Mouse (Mus musculus) MEL (cell line): ENCODE results near the gene Gm20388. TPM values are rescaled to one million over a fixed set of nuclear protein-coding genes. Genes with fewer than 3 reads are reported as not detected.

Experiments used
- DNase-seq: peaks from one replicate; pipeline ENCODE4 v3.0.0; 2011; ENCODE audit warnings: low read depth, low spot score
- H3K27ac ChIP-seq: 2 replicates; pipeline ENCODE4 v1.5.1; 2012; ENCODE audit warnings: low read depth, mild to moderate bottlenecking, control low read depth, low read length, moderate library complexity; ENCODE audit not compliant: control insufficient read depth
- H3K27me3 ChIP-seq, 2 experiments: fragments of 150-350 bp in 1 of 2; sonication (generic) in 1 of 2; 2 replicates each; pipeline ENCODE4 v1.6.1; 2012; ENCODE audit warnings: low read length in 2 of 2, mild to moderate bottlenecking in 2 of 2, improper control_type of control experiment in 1 of 2, moderate library complexity in 1 of 2; ENCODE audit not compliant: insufficient read depth in 2 of 2, control insufficient read depth in 1 of 2
- H3K36me3 ChIP-seq, 2 experiments: 2 replicates each; pipeline ENCODE4 v1.6.1; 2012 to 2014; ENCODE audit warnings: low read length in 2 of 2, improper control_type of control experiment in 1 of 2, inconsistent platforms in 1 of 2, mild to moderate bottlenecking in 1 of 2; ENCODE audit not compliant: insufficient read depth in 2 of 2, control insufficient read depth in 1 of 2
- H3K4me1 ChIP-seq, 2 experiments: fragments of 150-350 bp in 1 of 2; sonication (generic) in 1 of 2; 2 replicates each; pipeline ENCODE4 v1.6.1; 2012; ENCODE audit warnings: low read length in 2 of 2, improper control_type of control experiment in 1 of 2, mild to moderate bottlenecking in 1 of 2; ENCODE audit not compliant: insufficient read depth in 2 of 2, control insufficient read depth in 1 of 2
- H3K4me3 ChIP-seq, 2 experiments: fragments of 150-350 bp in 1 of 2; sonication (generic) in 1 of 2; 2 replicates each; pipeline ENCODE4 v1.5.1; 2012; ENCODE audit warnings: low read depth in 2 of 2, low read length in 2 of 2, mild to moderate bottlenecking in 2 of 2, moderate library complexity in 2 of 2, control low read depth in 1 of 2, improper control_type of control experiment in 1 of 2; ENCODE audit not compliant: control insufficient read depth in 1 of 2, insufficient read depth in 1 of 2
- H3K79me2 ChIP-seq: 2 replicates; pipeline ENCODE4 v1.6.1; 2012; ENCODE audit warnings: mild to moderate bottlenecking, low read length, moderate library complexity; ENCODE audit not compliant: control insufficient read depth, poor library complexity, insufficient read depth
- H3K9ac ChIP-seq: 2 replicates; pipeline ENCODE4 v1.6.1; 2012; ENCODE audit warnings: low read depth, mild to moderate bottlenecking, control low read depth, low read length, moderate library complexity; ENCODE audit not compliant: control insufficient read depth, poor library complexity, severe bottlenecking
- H3K9me3 ChIP-seq: fragments of 150-350 bp; sonication (generic); replicated peaks from 2 replicates; pipeline ENCODE4 v1.6.1; 2012; ENCODE audit warnings: mild to moderate bottlenecking, low read length, improper control_type of control experiment, moderate library complexity; ENCODE audit not compliant: insufficient read depth
- BHLHE40 ChIP-seq: IDR thresholded peaks from 2 replicates; pipeline ENCODE4 v1.6.1; 2012; ENCODE audit warnings: low read depth, mild to moderate bottlenecking, inconsistent platforms, low read length, improper control_type of control experiment, borderline replicate concordance
- CHD2 ChIP-seq: IDR thresholded peaks from 2 replicates; pipeline ENCODE4 v1.6.1; 2011; ENCODE audit warnings: low read length, improper control_type of control experiment
- E2F4 ChIP-seq: IDR thresholded peaks from 2 replicates; pipeline ENCODE4 v1.6.1; 2011; ENCODE audit warnings: low read depth, low read length, improper control_type of control experiment, borderline replicate concordance
- JUND ChIP-seq: IDR thresholded peaks from 2 replicates; pipeline ENCODE4 v1.6.1; 2011; ENCODE audit warnings: low read depth, mild to moderate bottlenecking, improper control_type of control experiment, low read length
- MAX ChIP-seq: IDR thresholded peaks from 2 replicates; pipeline ENCODE4 v1.6.1; 2011; ENCODE audit warnings: low read length, improper control_type of control experiment
- MEF2A ChIP-seq: IDR thresholded peaks from 2 replicates; pipeline ENCODE4 v1.6.1; 2014; ENCODE audit warnings: low read depth, mild to moderate bottlenecking, inconsistent platforms, low read length, improper control_type of control experiment; ENCODE audit not compliant: poor library complexity, insufficient replicate concordance, severe bottlenecking; ENCODE audit errors: extremely low read depth
- MXI1 ChIP-seq: IDR thresholded peaks from 2 replicates; pipeline ENCODE4 v1.6.1; 2011; ENCODE audit warnings: mild to moderate bottlenecking, low read depth, low read length, improper control_type of control experiment
- MYC ChIP-seq: IDR thresholded peaks from 2 replicates; pipeline ENCODE4 v1.6.1; 2011; ENCODE audit warnings: low read depth, mild to moderate bottlenecking, low read length, improper control_type of control experiment, moderate library complexity
- NELFE ChIP-seq: IDR thresholded peaks from 2 replicates; pipeline ENCODE4 v1.6.1; 2011; ENCODE audit warnings: low read depth, low read length, improper control_type of control experiment
- POLR2A ChIP-seq, 2 experiments: IDR thresholded peaks; 2 replicates each; pipeline ENCODE4 v1.6.1; 2011 to 2012; ENCODE audit warnings: low read length in 2 of 2, mild to moderate bottlenecking in 2 of 2, control low read depth in 1 of 2, improper control_type of control experiment in 1 of 2, low read depth in 1 of 2, moderate library complexity in 1 of 2; ENCODE audit not compliant: control insufficient read depth in 1 of 2, insufficient read depth in 1 of 2, poor library complexity in 1 of 2
- POLR2AphosphoS2 ChIP-seq: IDR thresholded peaks from 2 replicates; pipeline ENCODE4 v1.6.1; 2011; ENCODE audit warnings: low read length, improper control_type of control experiment
- RAD21 ChIP-seq: IDR thresholded peaks from 2 replicates; pipeline ENCODE4 v1.6.1; 2011; ENCODE audit warnings: mild to moderate bottlenecking, low read depth, low read length, improper control_type of control experiment
- SIN3A ChIP-seq: IDR thresholded peaks from 2 replicates; pipeline ENCODE4 v1.6.1; 2012; ENCODE audit warnings: low read length, improper control_type of control experiment, inconsistent platforms
- SMC3 ChIP-seq: IDR thresholded peaks from 2 replicates; pipeline ENCODE4 v1.6.1; 2011; ENCODE audit warnings: low read depth, low read length, improper control_type of control experiment
- TAL1 ChIP-seq: IDR thresholded peaks from 2 replicates; pipeline ENCODE4 v1.6.1; 2012; ENCODE audit warnings: mild to moderate bottlenecking, inconsistent platforms, low read length, moderate library complexity, mixed read lengths
- UBTF ChIP-seq: IDR thresholded peaks from 2 replicates; pipeline ENCODE4 v1.6.1; 2012; ENCODE audit warnings: low read depth, mild to moderate bottlenecking, inconsistent platforms, low read length, improper control_type of control experiment, moderate library complexity, borderline replicate concordance; ENCODE audit not compliant: insufficient read depth
- ZKSCAN1 ChIP-seq: IDR thresholded peaks from 2 replicates; pipeline ENCODE4 v1.6.1; 2012; ENCODE audit warnings: low read depth, mild to moderate bottlenecking, inconsistent platforms, low read length, improper control_type of control experiment, moderate library complexity
- ZNF384 ChIP-seq: IDR thresholded peaks from 2 replicates; pipeline ENCODE4 v1.6.1; 2012; ENCODE audit warnings: low read depth, mild to moderate bottlenecking, inconsistent platforms, low read length, improper control_type of control experiment
- polyA plus RNA-seq, 2 experiments: library from polyadenylated mRNA; stranded (reverse) in 1 of 2; unstranded in 1 of 2; fragments of >175 nt in 1 of 2; fragments of >200 nt in 1 of 2; gene quantifications; 2 replicates each; pipeline versions ENCODE4 v1.2.1 to v1.2.4; 2012; ENCODE audit warnings: low replicate concordance in 2 of 2, low read depth in 1 of 2; ENCODE audit not compliant: insufficient read length in 2 of 2, insufficient read depth in 1 of 2, missing spikeins in 1 of 2
- total RNA-seq: library from RNA; depleted of rRNA; stranded (reverse); fragments of 300-350 nt; gene quantifications from 2 replicates; pipeline ENCODE4 v1.2.3, GENCODE M21; 2012

Gene Gm20388
- total and polyA plus RNA-seq, 3 experiments: 11.1 to 17.8 TPM; not detected in 1

DNA sequence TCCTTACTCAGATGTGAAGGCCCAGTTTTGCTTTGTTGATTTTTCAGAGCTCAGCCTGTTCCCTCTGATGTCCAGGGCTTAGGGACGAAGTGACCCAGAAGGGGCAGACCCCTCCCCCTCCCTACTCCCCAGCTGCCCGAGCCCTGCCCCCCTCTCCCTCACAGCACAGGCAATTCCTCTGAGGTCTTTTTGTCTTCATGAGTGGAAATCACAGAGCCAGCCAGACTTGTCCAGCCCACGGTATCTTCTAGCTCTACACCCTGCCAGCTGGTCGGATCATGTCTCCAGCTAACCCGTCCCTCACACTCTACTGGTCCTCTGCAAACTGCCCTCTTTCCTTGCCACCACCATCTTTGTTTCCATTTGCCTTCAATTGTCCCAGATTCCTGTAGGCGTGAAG is 123.8 kb downstream of the Gm20388 start:
- no peaks in the 10 kb centered on the region for H3K36me3 ChIP-seq
- H3K79me2 ChIP-seq: no peaks in the 10 kb centered on the region
- no peak overlapping the region for H3K4me3 ChIP-seq
- H3K27ac ChIP-seq: no peak overlapping the region
- H3K9ac ChIP-seq: no peak overlapping the region
- DNase-seq: no peak
- TF ChIP-seq ZNF384 (no peak), CHD2 (no peak), JUND (no peak), MXI1 (no peak), SIN3A (no peak), SMC3 (no peak), ZKSCAN1 (no peak), UBTF (no peak), MAX (no peak), NELFE (no peak), MEF2A (no peak), E2F4 (no peak)
- no peaks in the 10 kb centered on the region for H3K27me3 ChIP-seq
- no peaks in the 10 kb centered on the region for H3K4me1 ChIP-seq
- no peaks in the 10 kb centered on the region for H3K9me3 ChIP-seq

DNA sequence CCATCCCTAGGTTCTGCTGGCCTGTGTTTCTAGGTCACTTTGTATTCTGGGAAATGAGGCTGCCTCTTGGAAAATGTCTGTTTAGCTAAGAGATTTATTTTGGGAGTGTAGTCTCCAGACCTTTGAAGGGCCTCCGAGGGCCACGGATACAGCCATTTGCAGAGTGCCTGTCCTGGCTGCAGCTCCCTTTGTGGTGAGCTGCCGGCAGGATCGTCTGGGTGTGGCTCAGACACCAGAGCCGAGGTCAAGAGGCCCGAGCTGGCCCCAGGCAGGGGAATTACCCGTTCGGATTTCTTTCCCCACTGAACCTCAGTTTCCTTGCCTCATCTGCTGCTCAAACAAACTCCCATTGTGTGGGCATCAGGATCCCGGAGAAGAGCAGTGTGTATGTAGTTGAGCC is 125.5 kb downstream of the Gm20388 start:
- no peaks in the 10 kb centered on the region for H3K27me3 ChIP-seq
- H3K79me2 ChIP-seq: no peaks in the 10 kb centered on the region
- no peaks in the 10 kb centered on the region for H3K36me3 ChIP-seq
- H3K9ac ChIP-seq: no peak overlapping the region
- H3K27ac ChIP-seq: no peak overlapping the region
- H3K4me1 ChIP-seq: peaks cover 0 to 2% of the 10 kb centered on the region in 2 experiments; a peak in 1 of 4 replicates
- H3K4me3 ChIP-seq: no peak overlapping the region
- TF ChIP-seq MYC (no peak), MAX (no peak), TAL1 (no peak), BHLHE40 (no peak), POLR2AphosphoS2 (no peak)
- TF ChIP-seq, all 39 proteins: peak for 0
- H3K9me3 ChIP-seq: no peaks in the 10 kb centered on the region
- no peak for DNase-seq

DNA sequence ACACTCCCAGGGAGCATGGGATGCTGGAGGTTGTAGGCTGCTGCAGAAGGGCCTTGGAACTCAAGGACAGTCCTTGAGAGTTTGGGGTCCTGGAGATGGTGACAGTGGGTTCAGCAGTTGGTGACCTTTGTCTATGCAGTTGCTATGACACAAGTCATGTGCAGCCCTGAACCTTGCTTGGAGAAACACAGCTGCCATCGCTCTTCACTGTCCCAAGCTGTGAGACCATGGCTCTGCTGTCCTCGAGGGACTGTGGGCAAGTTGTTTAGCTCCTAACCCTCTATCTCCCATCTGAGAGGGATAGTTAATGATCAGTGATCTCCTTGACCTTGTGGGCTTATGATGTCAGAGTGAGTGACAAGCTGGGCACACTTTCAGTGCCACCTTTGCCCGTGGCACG is 125.9 kb downstream of the Gm20388 start:
- no peak for DNase-seq
- Histone ChIP-seq H3K27me3 (no peaks in the 10 kb centered on the region), H3K4me3 (no peak overlapping the region), H3K9ac (no peak overlapping the region), H3K27ac (no peak overlapping the region), H3K79me2 (no peaks in the 10 kb centered on the region), H3K4me1 (peaks cover 0 to 5% of the 10 kb centered on the region in 2 experiments; a peak in 1 of 4 replicates), H3K9me3 (no peaks in the 10 kb centered on the region), H3K36me3 (no peaks in the 10 kb centered on the region)
- no peak for TF ChIP-seq RAD21
- no peak for TF ChIP-seq SMC3
- TF ChIP-seq E2F4: no peak
- TF ChIP-seq POLR2A (IDR thresholded peaks at IDR 0.05; ENCODE audit: control insufficient read depth in 1 of 2, insufficient read depth in 1 of 2, low read depth in 1 of 2, low read length in 2 of 2, poor library complexity in 1 of 2): no peak
